Mouse (Mus musculus): ENCODE results near the gene Krt39. TPM values are rescaled to one million over a fixed set of nuclear protein-coding genes. Genes with fewer than 3 reads are reported as not detected.

The Krt39 gene
- total RNA-seq, 4 experiments from 2014 or later: not detected

- no peak for DNase-seq (ENCODE audit: low spot score)
Observed at GRCm38 (mm10) chr11:99471946-99472345, 49.2 kb downstream of the Krt39 start.

- DNase-seq (ENCODE audit: low spot score): no peak
Observed at GRCm38 (mm10) chr11:99469228-99469627, 51.9 kb downstream of the Krt39 start.

DNA sequence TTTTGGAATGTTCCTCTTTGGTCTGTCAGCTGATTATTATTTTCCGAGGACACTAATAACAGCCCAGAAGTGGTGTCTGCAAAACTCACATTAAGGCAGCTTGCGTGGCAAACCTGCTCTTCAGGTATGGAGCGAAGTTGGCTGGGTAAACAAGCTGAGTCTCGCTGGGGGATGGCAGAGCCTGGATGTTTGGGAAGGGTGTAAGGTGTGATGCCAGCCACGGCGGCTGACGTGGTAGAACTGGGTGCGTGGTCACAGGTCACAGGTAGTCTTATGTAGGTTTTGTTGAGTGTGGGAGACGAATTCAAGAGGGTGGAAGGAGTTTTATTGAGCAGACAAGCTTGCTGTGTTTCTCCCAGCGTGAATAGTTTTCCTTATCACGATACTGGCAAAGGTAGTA is 52.6 kb downstream of the Krt39 start:
- DNase-seq (ENCODE audit: low spot score): no peak

DNA sequence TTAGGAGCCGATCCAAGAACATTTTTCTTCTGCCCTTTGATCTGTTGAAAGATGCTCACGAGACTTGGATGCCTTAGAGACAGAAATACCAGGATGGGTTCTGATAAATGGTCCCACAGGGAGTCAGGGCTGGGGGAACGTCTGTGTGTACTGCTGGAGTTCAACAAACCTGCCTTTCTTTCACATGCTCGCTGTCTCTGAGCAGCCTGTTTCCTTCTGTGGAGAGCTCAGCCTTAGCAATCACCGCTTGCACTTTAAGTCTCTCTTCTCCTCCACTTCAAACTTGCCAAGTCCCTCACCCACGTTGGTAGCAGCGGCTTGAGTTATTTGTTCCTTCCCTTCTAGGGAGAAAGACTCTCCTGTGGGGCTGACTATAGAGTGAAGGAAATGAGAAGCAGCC is 54.8 kb downstream of the Krt39 start:
- no peak for DNase-seq (ENCODE audit: low spot score)

GRCm38 (mm10) chr11:99464836-99465235 is 56.3 kb downstream of the Krt39 start:
- DNase-seq (ENCODE audit: low spot score): peak; percentile 26

Other genes starting within 250 kb of the Krt39 start
- not detected for gene Krt24, start 236.1 kb downstream of the Krt39 start, total RNA-seq (2022)
- gene Krt25, start 198.4 kb downstream of the Krt39 start, total RNA-seq (2022): not detected
- gene Krt26, start 183.4 kb downstream of the Krt39 start, total RNA-seq (2022): not detected
- not detected for gene Krt27, start 170.2 kb downstream of the Krt39 start, total RNA-seq (2022)
- gene Krt28, start 146.4 kb downstream of the Krt39 start, total RNA-seq (2022): not detected
- gene Krt10, start 132.0 kb downstream of the Krt39 start, total RNA-seq (2022): 1 to 10 TPM; 3.3 to 5.8 (median 5.0) TPM
- gene Krt12, start 99.1 kb downstream of the Krt39 start, total RNA-seq (2022): not detected
- gene Krt20, start 83.2 kb downstream of the Krt39 start, total RNA-seq (2022): not detected
- gene Krt23, start 28.2 kb downstream of the Krt39 start, total RNA-seq (2022): not detected
- not detected for gene Krt40, start 21.8 kb upstream of the Krt39 start, total RNA-seq (2022)
- not detected for gene Krtap3-3, start 29.5 kb upstream of the Krt39 start, total RNA-seq (2022)
- not detected for gene Krtap3-2, start 35.5 kb upstream of the Krt39 start, total RNA-seq (2022)
- not detected for gene Gm11939, start 38.1 kb upstream of the Krt39 start, total RNA-seq (2022)
- gene Krtap3-1, start 45.3 kb upstream of the Krt39 start, total RNA-seq (2022): not detected
- gene Krtap1-5, start 59.7 kb upstream of the Krt39 start, total RNA-seq (2022): not detected
- not detected for gene Krtap1-4, start 62.3 kb upstream of the Krt39 start, total RNA-seq (2022)
- gene Krtap1-3, start 70.0 kb upstream of the Krt39 start, total RNA-seq (2022): not detected
- gene Krtap9-3, start 76.8 kb upstream of the Krt39 start, total RNA-seq (2022): not detected
- not detected for gene Gm11938, start 82.0 kb upstream of the Krt39 start, total RNA-seq (2022)
- not detected for gene Gm11937, start 88.9 kb upstream of the Krt39 start, total RNA-seq (2022)
- not detected for gene Krtap2-4, start 93.5 kb upstream of the Krt39 start, total RNA-seq (2022)
- gene Gm11562, start 99.1 kb upstream of the Krt39 start, total RNA-seq (2022): not detected
- not detected for gene Krtap4-1, start 106.9 kb upstream of the Krt39 start, total RNA-seq (2022)
- gene Krtap4-2, start 113.7 kb upstream of the Krt39 start, total RNA-seq (2022): not detected
- not detected for gene Krtap4-7, start 122.8 kb upstream of the Krt39 start, total RNA-seq (2022)
- gene Gm11555, start 128.9 kb upstream of the Krt39 start, total RNA-seq (2022): not detected
- not detected for gene Gm11563, start 137.6 kb upstream of the Krt39 start, total RNA-seq (2022)
- gene Krtap4-6, start 144.6 kb upstream of the Krt39 start, total RNA-seq (2022): not detected
- gene Gm14190, start 169.4 kb upstream of the Krt39 start, total RNA-seq (2022): not detected
- not detected for gene Gm14180, start 213.0 kb upstream of the Krt39 start, total RNA-seq (2022)